Comparison of ENCODE assay signal across 9 mouse cellular contexts in the genomic region with DNA sequence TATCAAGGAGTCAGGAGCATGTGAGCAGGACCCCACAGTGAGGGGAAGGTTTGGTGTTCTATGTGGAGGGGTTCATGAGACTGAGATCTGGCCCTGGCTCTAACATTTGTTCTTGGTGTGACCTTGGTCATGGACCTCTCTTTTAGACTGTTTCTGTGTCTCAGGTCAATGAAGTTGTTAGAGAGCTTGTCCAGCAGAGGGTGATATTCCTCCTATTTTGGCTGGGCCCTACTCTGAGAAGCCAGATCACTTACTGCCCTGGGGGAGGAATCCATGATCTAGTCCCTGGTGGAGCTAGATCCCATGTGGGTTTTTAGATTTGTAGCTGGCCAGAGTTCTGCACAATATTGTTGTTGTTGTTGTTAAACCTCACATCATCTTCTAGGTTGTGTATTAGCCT. TPM values are rescaled to one million over a fixed set of nuclear protein-coding genes. Genes with fewer than 3 reads are reported as not detected.
DNase-seq lines count a peak whose midpoint lies in the region; ATAC-seq and TF ChIP-seq lines count a peak whose summit lies in the region.
"Had no signal": no experiment of that assay in that cellular context is flagged by ENCODE, and none has a peak within 500 bp of the region (broad histone marks: within the 10 kb centered on the region; RNA-seq: fewer than 3 reads in every experiment).

No protein-coding gene starts in this region.

- no peaks in the 10 kb centered on the region for H3K4me1 ChIP-seq in hindbrain, embryonic 11.5 days (replicated peaks; ENCODE audit: control insufficient read depth, insufficient read depth, low read length)
- no peaks in the 10 kb centered on the region for H3K4me1 ChIP-seq in hindbrain, embryonic 16.5 days (ENCODE audit: control insufficient read depth, insufficient read depth, low read depth, low read length)
- H3K4me1 ChIP-seq in E14TG2a.4 (replicated peaks; ENCODE audit: low read depth, low read length): no peaks in the 10 kb centered on the region
- no peaks in the 10 kb centered on the region for H3K4me1 ChIP-seq in cerebellum, adult 2 months (ENCODE audit: control insufficient read depth, insufficient read depth, low read length)
- H3K4me1 ChIP-seq in hindbrain, postnatal 0 days (ENCODE audit: insufficient read depth, low read length): no peaks in the 10 kb centered on the region
- H3K4me1 ChIP-seq in stomach, postnatal 0 days (replicated peaks; ENCODE audit: control insufficient read depth, insufficient read depth): no peaks in the 10 kb centered on the region
- no peaks in the 10 kb centered on the region for H3K4me1 ChIP-seq in midbrain, embryonic 15.5 days
- H3K4me1 ChIP-seq: hindbrain, embryonic 15.5 days had no signal

- H3K4me2 ChIP-seq in hindbrain, embryonic 11.5 days (replicated peaks; ENCODE audit: low read depth, low read length): no peak overlapping the region
- H3K4me2 ChIP-seq in hindbrain, embryonic 16.5 days (ENCODE audit: low read length): no peak overlapping the region
- no peak overlapping the region for H3K4me2 ChIP-seq in hindbrain, postnatal 0 days (ENCODE audit: low read depth, low read length)
- no peak overlapping the region for H3K4me2 ChIP-seq in stomach, postnatal 0 days (replicated peaks; ENCODE audit: low read depth)
- H3K4me2 ChIP-seq in midbrain, embryonic 15.5 days: no peak overlapping the region
- H3K4me2 ChIP-seq: hindbrain, embryonic 15.5 days had no signal

- H3K36me3 ChIP-seq in hindbrain, embryonic 11.5 days (ENCODE audit: control insufficient read depth, insufficient read depth, low read length): no peaks in the 10 kb centered on the region
- no peaks in the 10 kb centered on the region for H3K36me3 ChIP-seq in hindbrain, embryonic 16.5 days (ENCODE audit: control insufficient read depth, insufficient read depth, low read length)
- no peaks in the 10 kb centered on the region for H3K36me3 ChIP-seq in E14TG2a.4 (ENCODE audit: insufficient read depth, low read length)
- no peaks in the 10 kb centered on the region for H3K36me3 ChIP-seq in hindbrain, postnatal 0 days (ENCODE audit: insufficient read depth, low read length)
- no peaks in the 10 kb centered on the region for H3K36me3 ChIP-seq in stomach, postnatal 0 days (ENCODE audit: control insufficient read depth, insufficient read depth, low read length)
- H3K36me3 ChIP-seq in midbrain, embryonic 15.5 days (replicated peaks): no peaks in the 10 kb centered on the region
- H3K36me3 ChIP-seq: hindbrain, embryonic 15.5 days had no signal

- TF ChIP-seq CTCF in E14TG2a.4 (conservative IDR thresholded peaks at IDR 0.05; ENCODE audit: low read length): peak; percentile 20; the same call in 1 of the 2 replicates
- TF ChIP-seq CTCF in cerebellum, adult 2 months (IDR thresholded peaks at IDR 0.05; ENCODE audit: borderline replicate concordance, insufficient read depth, low read depth, low read length): peak; percentile 39; the same call in 1 of the 2 replicates
- peak; percentile 62 for TF ChIP-seq CTCF in hindbrain, postnatal 0 days (IDR thresholded peaks at IDR 0.05; ENCODE audit: low read depth)
- peak; percentile 83 for TF ChIP-seq CTCF in stomach, postnatal 0 days (IDR thresholded peaks at IDR 0.05; ENCODE audit: low read depth)

- no peak overlapping the region for H3K9ac ChIP-seq in hindbrain, embryonic 11.5 days (ENCODE audit: low read depth, low read length)
- H3K9ac ChIP-seq in hindbrain, embryonic 16.5 days (ENCODE audit: low read depth, low read length): no peak overlapping the region
- H3K9ac ChIP-seq in hindbrain, postnatal 0 days (replicated peaks; ENCODE audit: low read length): no peak overlapping the region
- no peak overlapping the region for H3K9ac ChIP-seq in stomach, postnatal 0 days (ENCODE audit: low read length)
- H3K9ac ChIP-seq in midbrain, embryonic 15.5 days: no peak overlapping the region
- H3K9ac ChIP-seq: hindbrain, embryonic 15.5 days had no signal

- H3K9me3 ChIP-seq in hindbrain, embryonic 11.5 days (ENCODE audit: control insufficient read depth, low read length): no peaks in the 10 kb centered on the region
- no peaks in the 10 kb centered on the region for H3K9me3 ChIP-seq in hindbrain, embryonic 16.5 days (ENCODE audit: control insufficient read depth, low read length)
- H3K9me3 ChIP-seq in E14TG2a.4 (ENCODE audit: low read length): no peaks in the 10 kb centered on the region
- H3K9me3 ChIP-seq in hindbrain, postnatal 0 days (ENCODE audit: low read length): no peaks in the 10 kb centered on the region
- no peaks in the 10 kb centered on the region for H3K9me3 ChIP-seq in stomach, postnatal 0 days (ENCODE audit: control insufficient read depth, low read length)
- no peaks in the 10 kb centered on the region for H3K9me3 ChIP-seq in midbrain, embryonic 15.5 days
- H3K9me3 ChIP-seq: hindbrain, embryonic 15.5 days had no signal

- peak; percentile 40 for DNase-seq in hindbrain, embryonic 11.5 days (ENCODE audit: low spot score)
- DNase-seq in cerebellum, adult 2 months: peak in 1 of 2 experiments; percentile 8
- peak; percentile 40 for DNase-seq in hindbrain, postnatal 0 days (ENCODE audit: low spot score)
- peak; percentile 9 to 35 for DNase-seq in layer of hippocampus, postnatal 14 days (ENCODE audit: low spot score in 2 of 2)
- DNase-seq in stomach, postnatal 0 days (ENCODE audit: low spot score): peak; percentile 30

- H3K27ac ChIP-seq in hindbrain, embryonic 11.5 days (ENCODE audit: low read depth, low read length): no peak overlapping the region
- H3K27ac ChIP-seq in hindbrain, embryonic 16.5 days (ENCODE audit: low read depth, low read length): no peak overlapping the region
- no peak overlapping the region for H3K27ac ChIP-seq in cerebellum, adult 2 months (ENCODE audit: insufficient read depth, low read length)
- no peak overlapping the region for H3K27ac ChIP-seq in hindbrain, postnatal 0 days
- no peak overlapping the region for H3K27ac ChIP-seq in stomach, postnatal 0 days (replicated peaks)
- no peak overlapping the region for H3K27ac ChIP-seq in midbrain, embryonic 15.5 days
- H3K27ac ChIP-seq: hindbrain, embryonic 15.5 days had no signal

- ATAC-seq in hindbrain, embryonic 11.5 days (ENCODE audit: low FRiP score): no peak
- ATAC-seq in hindbrain, embryonic 16.5 days: no peak
- ATAC-seq in hindbrain, postnatal 0 days: 0 out of 2 replicates have a peak, but pooled peaks have one; percentile 18
- no peak; the same call in 1 of the 2 replicates for ATAC-seq in stomach, postnatal 0 days (ENCODE audit: low FRiP score, low TSS enrichment)
- no peak for ATAC-seq in midbrain, embryonic 15.5 days (replicated peaks)

- TF ChIP-seq EP300 in stomach, postnatal 0 days (optimal IDR thresholded peaks at IDR 0.05): no peak

- no peak for TF ChIP-seq POLR2A in cerebellum, adult 2 months (IDR thresholded peaks at IDR 0.05; ENCODE audit: borderline replicate concordance, insufficient read depth, low read length)

- H3K4me3 ChIP-seq in hindbrain, embryonic 11.5 days (ENCODE audit: low read depth, low read length): no peak overlapping the region
- H3K4me3 ChIP-seq in hindbrain, embryonic 16.5 days (ENCODE audit: low read length): no peak overlapping the region
- no peak overlapping the region for H3K4me3 ChIP-seq in E14TG2a.4 (replicated peaks; ENCODE audit: low read length)
- no peak overlapping the region for H3K4me3 ChIP-seq in cerebellum, adult 2 months (replicated peaks; ENCODE audit: insufficient read depth, low read depth, low read length)
- no peak overlapping the region for H3K4me3 ChIP-seq in hindbrain, postnatal 0 days (ENCODE audit: low read length)
- H3K4me3 ChIP-seq in stomach, postnatal 0 days (ENCODE audit: low read depth, low read length): no peak overlapping the region
- no peak overlapping the region for H3K4me3 ChIP-seq in midbrain, embryonic 15.5 days
- H3K4me3 ChIP-seq: hindbrain, embryonic 15.5 days had no signal

- no peaks in the 10 kb centered on the region for H3K27me3 ChIP-seq in hindbrain, embryonic 11.5 days (ENCODE audit: control insufficient read depth, insufficient read depth, low read length)
- no peaks in the 10 kb centered on the region for H3K27me3 ChIP-seq in hindbrain, embryonic 16.5 days (replicated peaks; ENCODE audit: control insufficient read depth, insufficient read depth, low read length)
- no peaks in the 10 kb centered on the region for H3K27me3 ChIP-seq in E14TG2a.4 (ENCODE audit: insufficient read depth, low read length)
- H3K27me3 ChIP-seq in cerebellum, adult 2 months (ENCODE audit: control insufficient read depth, insufficient read depth, low read length): no peaks in the 10 kb centered on the region
- no peaks in the 10 kb centered on the region for H3K27me3 ChIP-seq in hindbrain, postnatal 0 days (ENCODE audit: insufficient read depth, low read length)
- no peaks in the 10 kb centered on the region for H3K27me3 ChIP-seq in stomach, postnatal 0 days (ENCODE audit: control insufficient read depth, insufficient read depth, low read length)
- H3K27me3 ChIP-seq in midbrain, embryonic 15.5 days (replicated peaks): no peaks in the 10 kb centered on the region
- H3K27me3 ChIP-seq: hindbrain, embryonic 15.5 days had no signal

RNA-seq across cellular contexts. Expression of a gene that starts 23.0 kb away (rescaled TPM):
- not detected in 2 replicates for polyA plus RNA-seq in hindbrain, embryonic 11.5 days (2014; fragmentation: Nextera tagmentation; extraction: Ambion mirVana)
- polyA plus RNA-seq in hindbrain, embryonic 16.5 days (2015; fragmentation: Nextera tagmentation; extraction: Ambion mirVana): not detected in 2 replicates
- polyA plus RNA-seq in cerebellum, adult 2 months (2012; rRNA removed): not detected in 2 replicates
- not detected in 2 replicates for total RNA-seq in hindbrain, postnatal 0 days (2014; rRNA removed)
- not detected in 2 replicates for polyA plus RNA-seq in hindbrain, postnatal 0 days (2015; fragmentation: Nextera tagmentation; extraction: Ambion mirVana)
- not detected for total RNA-seq in layer of hippocampus, postnatal 14 days (2021)
- polyA plus RNA-seq in stomach, postnatal 0 days (2015; fragmentation: Nextera tagmentation; extraction: Ambion mirVana): not detected in 2 replicates
- polyA plus RNA-seq in midbrain, embryonic 15.5 days (2015; fragmentation: Nextera tagmentation; extraction: Ambion mirVana): not detected in 2 replicates
- polyA plus RNA-seq: hindbrain, embryonic 15.5 days had no signal

RNA-seq across cellular contexts. Expression of a gene that starts 58.8 kb away (rescaled TPM):
- 0.06 and 0.25 TPM in 2 replicates for polyA plus RNA-seq in hindbrain, embryonic 11.5 days (2014; fragmentation: Nextera tagmentation; extraction: Ambion mirVana)
- polyA plus RNA-seq in hindbrain, embryonic 16.5 days (2015; fragmentation: Nextera tagmentation; extraction: Ambion mirVana): not detected in 2 replicates
- 0.03 TPM in 2 replicates for polyA plus RNA-seq in cerebellum, adult 2 months (2012; rRNA removed)
- total RNA-seq in hindbrain, postnatal 0 days (2014; rRNA removed): 0.26 TPM in 1 of 2 replicates, not detected in the other
- 0.04 TPM in 1 of 2 replicates, not detected in the other for polyA plus RNA-seq in hindbrain, postnatal 0 days (2015; fragmentation: Nextera tagmentation; extraction: Ambion mirVana)
- total RNA-seq in layer of hippocampus, postnatal 14 days (2021): not detected
- 0.04 and 0.18 TPM in 2 replicates for polyA plus RNA-seq in stomach, postnatal 0 days (2015; fragmentation: Nextera tagmentation; extraction: Ambion mirVana)
- polyA plus RNA-seq in midbrain, embryonic 15.5 days (2015; fragmentation: Nextera tagmentation; extraction: Ambion mirVana): 0.05 TPM in 1 of 2 replicates, not detected in the other

Comparison
In these comparisons a context has a peak if more than half of its experiments do, and no peak if none do; other contexts are left out.
1. CTCF ChIP-seq: peak in every context shown above with its lines; median percentile 83 in stomach, postnatal 0 days; 62 in hindbrain, postnatal 0 days; 39 in cerebellum, adult 2 months; 20 in E14TG2a.4.